Mouse (Mus musculus) neural tube, embryonic 14.5 days (tissue): Measurements from ENCODE around the gene Ccnl2. TPM values are rescaled to one million over a fixed set of nuclear protein-coding genes. Genes with fewer than 3 reads are reported as not detected.

Experiments
- ATAC-seq: fragments of 200-750 bp; cut with Nextera tagmentation; 2 replicates; pipeline ENCODE4 v1.8.0; 2017; ENCODE audit warnings: low read depth, mild to moderate bottlenecking, moderate TSS enrichment, moderate library complexity
- H3K27ac ChIP-seq: fragments of 300-500 bp; sonication (generic); 2 replicates; pipeline ENCODE4 v1.5.1; 2014; ENCODE audit warnings: low read depth, mild to moderate bottlenecking, control low read depth, low read length, moderate library complexity, mixed read lengths
- H3K27me3 ChIP-seq: fragments of 300-500 bp; sonication (generic); 2 replicates; pipeline ENCODE4 v1.6.1; 2014; ENCODE audit warnings: low read length; ENCODE audit not compliant: control insufficient read depth, insufficient read depth
- H3K36me3 ChIP-seq: fragments of 300-500 bp; sonication (generic); 2 replicates; pipeline ENCODE4 v1.6.1; 2014; ENCODE audit warnings: low read length, mixed read lengths; ENCODE audit not compliant: control insufficient read depth, insufficient read depth
- H3K4me1 ChIP-seq: fragments of 300-500 bp; sonication (generic); 2 replicates; pipeline ENCODE4 v1.6.1; 2014; ENCODE audit warnings: low read length; ENCODE audit not compliant: control insufficient read depth, insufficient read depth
- H3K4me2 ChIP-seq: fragments of 300-500 bp; sonication (generic); 2 replicates; pipeline ENCODE4 v1.6.1; 2014; ENCODE audit warnings: mild to moderate bottlenecking, low read depth, low read length, control low read depth
- H3K4me3 ChIP-seq: fragments of 300-500 bp; sonication (generic); 2 replicates; pipeline ENCODE4 v1.5.1; 2014; ENCODE audit warnings: low read depth, low read length, control low read depth, mixed read lengths
- H3K9ac ChIP-seq: fragments of 300-500 bp; sonication (generic); replicated peaks from 2 replicates; pipeline ENCODE4 v1.6.1; 2014; ENCODE audit warnings: low read depth, mild to moderate bottlenecking, control low read depth, low read length, mixed read lengths
- H3K9me3 ChIP-seq: fragments of 300-500 bp; sonication (generic); 2 replicates; pipeline ENCODE4 v1.6.1; 2016; ENCODE audit warnings: low read length; ENCODE audit not compliant: control insufficient read depth
- WGBS: fragments of 180-500 bp; shearing (Covaris S2); extraction: QIAGEN DNeasy Blood & Tissue Kit; methylation state at CpG from one replicate; pipeline ENCODE4 v1.1.7; 2014; 5-methylcytosine and 5-hydroxymethylcytosine counted together
- polyA plus RNA-seq: library from polyadenylated mRNA; unstranded; fragments of >200 nt; fragmentation: Nextera tagmentation; extraction: Ambion mirVana; gene quantifications from 2 replicates; pipeline ENCODE4 v1.2.1, GENCODE M21; 2014

Ccnl2 gene
- polyA plus RNA-seq, 1 experiment from 2014 or later: 153 TPM

GRCm38 (mm10) chr4:155849391-155849790 is 37.1 kb downstream of the Ccnl2 start:
- Histone ChIP-seq H3K4me3 (no peak overlapping the region), H3K9me3 (no peaks in the 10 kb centered on the region), H3K27me3 (no peaks in the 10 kb centered on the region), H3K4me1 (peaks cover 32% of the 10 kb centered on the region), H3K36me3 (peaks cover under 1% of the 10 kb centered on the region; the same call in 1 of the 2 replicates), H3K9ac (no peak overlapping the region), H3K4me2 (peak overlapping the region; percentile 89), H3K27ac (no peak overlapping the region)
- 94% methylated on average over 2 of the region's 2 CpGs for WGBS
- no peak for ATAC-seq

GRCm38 (mm10) chr4:155849792-155850451 is 37.6 kb downstream of the Ccnl2 start:
- H3K27me3 ChIP-seq: no peaks in the 10 kb centered on the region
- no peak overlapping the region for H3K9ac ChIP-seq
- no peak for ATAC-seq
- peaks cover 32% of the 10 kb centered on the region for H3K4me1 ChIP-seq
- H3K9me3 ChIP-seq: no peaks in the 10 kb centered on the region
- H3K27ac ChIP-seq: no peak overlapping the region
- H3K4me3 ChIP-seq: no peak overlapping the region
- 90% methylated on average over 3 of the region's 3 CpGs for WGBS
- H3K36me3 ChIP-seq: peaks cover 6% of the 10 kb centered on the region
- H3K4me2 ChIP-seq: no peak overlapping the region

- ATAC-seq: no peak
- no peak overlapping the region for H3K27ac ChIP-seq
- H3K4me1 ChIP-seq: peaks cover 31% of the 10 kb centered on the region
- no peak overlapping the region for H3K4me3 ChIP-seq
- no peaks in the 10 kb centered on the region for H3K27me3 ChIP-seq
- no peak overlapping the region for H3K4me2 ChIP-seq
- H3K9ac ChIP-seq: no peak overlapping the region
- peaks cover 19% of the 10 kb centered on the region for H3K36me3 ChIP-seq
- H3K9me3 ChIP-seq: no peaks in the 10 kb centered on the region
- WGBS: 91% methylated on average over 3 of the region's 3 CpGs
Observed at GRCm38 (mm10) chr4:155851368-155851767, 39.1 kb downstream of the Ccnl2 start.

- no peaks in the 10 kb centered on the region for H3K9me3 ChIP-seq
- H3K9ac ChIP-seq: no peak overlapping the region
- no peaks in the 10 kb centered on the region for H3K27me3 ChIP-seq
- 80% methylated on average over 2 of the region's 2 CpGs for WGBS
- peaks cover 24% of the 10 kb centered on the region for H3K36me3 ChIP-seq
- no peak for ATAC-seq
- H3K4me3 ChIP-seq: no peak overlapping the region
- H3K4me1 ChIP-seq: peaks cover 25% of the 10 kb centered on the region
- H3K27ac ChIP-seq: no peak overlapping the region
- no peak overlapping the region for H3K4me2 ChIP-seq
Observed at GRCm38 (mm10) chr4:155851951-155852411, 39.7 kb downstream of the Ccnl2 start.

GRCm38 (mm10) chr4:155853421-155853820 is 41.1 kb downstream of the Ccnl2 start:
- Histone ChIP-seq H3K9ac (no peak overlapping the region), H3K27ac (no peak overlapping the region), H3K4me1 (peaks cover 19% of the 10 kb centered on the region), H3K9me3 (no peaks in the 10 kb centered on the region), H3K4me2 (no peak overlapping the region), H3K36me3 (peaks cover 37% of the 10 kb centered on the region), H3K27me3 (no peaks in the 10 kb centered on the region), H3K4me3 (no peak overlapping the region)
- ATAC-seq: no peak
- WGBS: 93% methylated on average over 9 of the region's 9 CpGs

- Histone ChIP-seq H3K9me3 (no peaks in the 10 kb centered on the region), H3K4me3 (no peak overlapping the region), H3K36me3 (peaks cover 44% of the 10 kb centered on the region), H3K27ac (no peak overlapping the region), H3K4me1 (peaks cover 4% of the 10 kb centered on the region; the same call in 1 of the 2 replicates), H3K27me3 (no peaks in the 10 kb centered on the region), H3K4me2 (no peak overlapping the region), H3K9ac (no peak overlapping the region)
- 0 out of 2 replicates have a peak, but pooled peaks have one; percentile 16 for ATAC-seq
- 99% methylated on average over 12 of the region's 12 CpGs for WGBS
Observed at GRCm38 (mm10) chr4:155854991-155855390, 42.7 kb downstream of the Ccnl2 start.

- no peak overlapping the region for H3K27ac ChIP-seq
- 94% methylated on average over 12 of the region's 12 CpGs for WGBS
- H3K4me2 ChIP-seq: no peak overlapping the region
- no peaks in the 10 kb centered on the region for H3K9me3 ChIP-seq
- H3K36me3 ChIP-seq: peaks cover 54% of the 10 kb centered on the region
- no peaks in the 10 kb centered on the region for H3K27me3 ChIP-seq
- H3K4me3 ChIP-seq: no peak overlapping the region
- H3K4me1 ChIP-seq: no peaks in the 10 kb centered on the region
- ATAC-seq: no peak
- H3K9ac ChIP-seq: no peak overlapping the region
Observed at GRCm38 (mm10) chr4:155856071-155856470, 43.8 kb downstream of the Ccnl2 start.

GRCm38 (mm10) chr4:155856881-155857280 is 44.6 kb downstream of the Ccnl2 start:
- no peak overlapping the region for H3K4me3 ChIP-seq
- no peak overlapping the region for H3K4me2 ChIP-seq
- ATAC-seq: no peak
- H3K4me1 ChIP-seq: no peaks in the 10 kb centered on the region
- H3K9me3 ChIP-seq: no peaks in the 10 kb centered on the region
- H3K27ac ChIP-seq: no peak overlapping the region
- H3K27me3 ChIP-seq: no peaks in the 10 kb centered on the region
- H3K9ac ChIP-seq: no peak overlapping the region
- H3K36me3 ChIP-seq: peaks cover 59% of the 10 kb centered on the region
- WGBS: 91% methylated on average over 3 of the region's 3 CpGs

GRCm38 (mm10) chr4:155859318-155859717 is 47.0 kb downstream of the Ccnl2 start:
- Histone ChIP-seq H3K9me3 (no peaks in the 10 kb centered on the region), H3K27me3 (no peaks in the 10 kb centered on the region), H3K36me3 (peaks cover 59% of the 10 kb centered on the region), H3K4me1 (no peaks in the 10 kb centered on the region), H3K27ac (no peak overlapping the region), H3K9ac (no peak overlapping the region), H3K4me2 (no peak overlapping the region), H3K4me3 (no peak overlapping the region)
- no peak for ATAC-seq
- 33% methylated on average over 13 of the region's 13 CpGs for whole genome bisulfite sequencing
